Mouse (Mus musculus) liver, embryonic 14.5 days (tissue): ENCODE data around the gene Edaradd. TPM values are rescaled to one million over a fixed set of nuclear protein-coding genes. Genes with fewer than 3 reads are reported as not detected.

Experiments used
- ATAC-seq: fragments of 200-750 bp; cut with Nextera tagmentation; 2 replicates; pipeline ENCODE4 v1.8.0; 2017; ENCODE audit warnings: moderate number of reproducible peaks, mild to moderate bottlenecking, moderate library complexity; ENCODE audit not compliant: insufficient read depth
- DNase-seq, 3 experiments: peaks; one replicate each; pipeline ENCODE4 v3.0.0-alpha.2; 2012 to 2013; ENCODE audit warnings: low read depth in 3 of 3, low spot score in 3 of 3
- H3K27ac ChIP-seq: fragments of 300-500 bp; sonication (generic); 2 replicates; pipeline ENCODE4 v1.5.1; 2014; ENCODE audit warnings: moderate library complexity, mild to moderate bottlenecking, control low read depth, inconsistent platforms
- H3K27me3 ChIP-seq: fragments of 300-500 bp; sonication (generic); 2 replicates; pipeline ENCODE4 v1.6.1; 2014; ENCODE audit warnings: mild to moderate bottlenecking, low read length, moderate library complexity; ENCODE audit not compliant: control insufficient read depth, insufficient read depth
- H3K36me3 ChIP-seq: fragments of 300-500 bp; sonication (generic); replicated peaks from 2 replicates; pipeline ENCODE4 v1.6.1; 2014; ENCODE audit warnings: low read depth; ENCODE audit not compliant: control insufficient read depth, insufficient read depth
- H3K4me1 ChIP-seq, 2 experiments: fragments of 200-500 bp in 1 of 2; fragments of 300-500 bp in 1 of 2; sonication (generic) in 1 of 2; replicated peaks; 2 replicates each; pipeline ENCODE4 v1.6.1; 2012 to 2014; ENCODE audit warnings: antibody characterized with exemption in 1 of 2, inconsistent platforms in 1 of 2, low read length in 1 of 2; ENCODE audit not compliant: control insufficient read depth in 2 of 2, insufficient read depth in 2 of 2
- H3K4me2 ChIP-seq: fragments of 300-500 bp; sonication (generic); 2 replicates; pipeline ENCODE4 v1.6.1; 2014; ENCODE audit warnings: low read depth, mild to moderate bottlenecking, control low read depth, moderate library complexity
- H3K4me3 ChIP-seq, 2 experiments: fragments of 200-500 bp in 1 of 2; fragments of 300-500 bp in 1 of 2; sonication (generic) in 1 of 2; 2 replicates each; pipeline ENCODE4 v1.5.1; 2012 to 2014; ENCODE audit warnings: low read depth in 2 of 2, low read length in 2 of 2, mild to moderate bottlenecking in 2 of 2, control low read depth in 1 of 2, inconsistent platforms in 1 of 2, moderate library complexity in 1 of 2; ENCODE audit not compliant: insufficient read depth in 1 of 2
- H3K9ac ChIP-seq: fragments of 300-500 bp; sonication (generic); replicated peaks from 2 replicates; pipeline ENCODE4 v1.6.1; 2014; ENCODE audit warnings: mild to moderate bottlenecking, control low read depth, moderate library complexity
- H3K9me3 ChIP-seq: fragments of 300-500 bp; sonication (generic); 2 replicates; pipeline ENCODE4 v1.6.1; 2016; ENCODE audit warnings: low read length, mixed read lengths; ENCODE audit not compliant: control insufficient read depth
- CTCF ChIP-seq: IDR thresholded peaks from 2 replicates; pipeline ENCODE4 v1.5.1; 2016; ENCODE audit warnings: antibody characterized with exemption, low read depth, control low read depth
- EP300 ChIP-seq: IDR thresholded peaks from 2 replicates; pipeline ENCODE4 v1.6.1; 2016; ENCODE audit warnings: antibody characterized with exemption, low read depth
- WGBS: fragments of 180-500 bp; shearing (Covaris S2); extraction: QIAGEN DNeasy Blood & Tissue Kit; methylation state at CpG from one replicate; pipeline ENCODE4 v1.1.7; 2014; ENCODE audit not compliant: insufficient replicate concordance; 5-methylcytosine and 5-hydroxymethylcytosine counted together
- polyA plus RNA-seq, 2 experiments: library from polyadenylated mRNA; depleted of rRNA in 1 of 2; stranded (reverse) in 1 of 2; unstranded in 1 of 2; fragments of >200 nt; fragmentation: Nextera tagmentation in 1 of 2; extraction: Ambion mirVana in 1 of 2; gene quantifications; 2 replicates each; pipeline versions ENCODE4 v1.2.1 to v1.2.3; 2012 to 2014

The Edaradd gene
- polyA plus RNA-seq, 2 experiments, result 0.04 to 0.05 TPM

- H3K36me3 ChIP-seq, result no peaks in the 10 kb centered on the region; the same call in 1 of the 2 replicates
- no peak for DNase-seq
- no peaks in the 10 kb centered on the region for H3K9me3 ChIP-seq
- TF ChIP-seq CTCF (no peak), EP300 (no peak)
- H3K27ac ChIP-seq, result no peak overlapping the region
- H3K4me2 ChIP-seq, result no peak overlapping the region
- 62% methylated on average over 4 of the region's 4 CpGs for WGBS
- H3K9ac ChIP-seq, result no peak overlapping the region
- peaks cover 0 to 12% of the 10 kb centered on the region in 2 experiments; a peak in 3 of 4 replicates for H3K4me1 ChIP-seq
- ATAC-seq, result no peak
- H3K4me3 ChIP-seq, result no peak overlapping the region
- no peaks in the 10 kb centered on the region for H3K27me3 ChIP-seq
These were observed 57.6 kb downstream of the Edaradd start for GRCm38 (mm10) chr13:12462623-12463022.

- H3K36me3 ChIP-seq, result no peaks in the 10 kb centered on the region; the same call in 1 of the 2 replicates
- ATAC-seq (no peak), DNase-seq (no peak)
- H3K9ac ChIP-seq, result peak overlapping the region; percentile 82
- H3K4me2 ChIP-seq, result peak overlapping the region; percentile 95
- H3K27me3 ChIP-seq, result no peaks in the 10 kb centered on the region
- H3K4me1 ChIP-seq, result peaks cover 0 to 12% of the 10 kb centered on the region in 2 experiments; a peak in 3 of 4 replicates
- TF ChIP-seq CTCF (no peak), EP300 (no peak)
- H3K4me3 ChIP-seq, result peak overlapping the region; percentile 81 to 85
- no peaks in the 10 kb centered on the region for H3K9me3 ChIP-seq
- no peak overlapping the region for H3K27ac ChIP-seq
- WGBS, result 5% methylated on average over 7 of the region's 7 CpGs
These were observed 58.5 kb downstream of the Edaradd start for GRCm38 (mm10) chr13:12461730-12462119.

GRCm38 (mm10) chr13:12460881-12461729, 59.1 kb downstream of the Edaradd start:
- Histone ChIP-seq H3K4me3 (peak overlapping the region; percentile 81 to 85), H3K9ac (peak overlapping the region; percentile 82), H3K4me1 (peaks cover 0 to 12% of the 10 kb centered on the region in 2 experiments; a peak in 3 of 4 replicates), H3K4me2 (peak overlapping the region; percentile 95), H3K27me3 (no peaks in the 10 kb centered on the region), H3K9me3 (no peaks in the 10 kb centered on the region), H3K36me3 (no peaks in the 10 kb centered on the region; the same call in 1 of the 2 replicates), H3K27ac (peak overlapping the region; percentile 76)
- DNase-seq, result peak; percentile 79 to 87 (median 79)
- WGBS, result under 1% methylated on average over 59 of the region's 59 CpGs
- peak; percentile 94 for ATAC-seq
- TF ChIP-seq EP300, result peak; percentile 32; the same call in 1 of the 2 replicates
- TF ChIP-seq CTCF, result no peak

- Histone ChIP-seq H3K27me3 (no peaks in the 10 kb centered on the region), H3K27ac (peak overlapping the region; percentile 76), H3K4me2 (peak overlapping the region; percentile 95), H3K36me3 (no peaks in the 10 kb centered on the region; the same call in 1 of the 2 replicates), H3K4me3 (peak overlapping the region; percentile 81 to 85), H3K4me1 (peaks cover 0 to 12% of the 10 kb centered on the region in 2 experiments; a peak in 3 of 4 replicates), H3K9ac (peak overlapping the region; percentile 82), H3K9me3 (no peaks in the 10 kb centered on the region)
- ATAC-seq (peak; percentile 10; the same call in 1 of the 2 replicates), DNase-seq (peak; percentile 48 to 52 (median 50))
- TF ChIP-seq EP300 (no peak), CTCF (no peak; the same call in 1 of the 2 replicates)
- WGBS, result 0% methylated on average over 8 of the region's 8 CpGs
These were observed 59.8 kb downstream of the Edaradd start for GRCm38 (mm10) chr13:12460443-12460842.

- TF ChIP-seq CTCF, result no peak
- TF ChIP-seq EP300, result no peak
- Histone ChIP-seq H3K27me3 (no peaks in the 10 kb centered on the region), H3K36me3 (no peaks in the 10 kb centered on the region; the same call in 1 of the 2 replicates), H3K9ac (no peak overlapping the region), H3K9me3 (no peaks in the 10 kb centered on the region), H3K4me2 (no peak overlapping the region), H3K4me1 (peaks cover 0 to 5% of the 10 kb centered on the region in 2 experiments; a peak in 2 of 4 replicates), H3K4me3 (no peak overlapping the region), H3K27ac (no peak overlapping the region)
- DNase-seq (no peak), ATAC-seq (no peak)
- WGBS, result 71% methylated on average over 7 of the region's 7 CpGs
These were observed 63.5 kb downstream of the Edaradd start for GRCm38 (mm10) chr13:12456711-12457110.
